Mouse (Mus musculus) cortical plate, adult 2 months (tissue): ENCODE results near the gene Mrpl37. TPM values are rescaled to one million over a fixed set of nuclear protein-coding genes. Genes with fewer than 3 reads are reported as not detected.

Experiments used
- H3K27ac ChIP-seq: fragments of 200-500 bp; 2 replicates; pipeline ENCODE4 v1.5.1; 2012; ENCODE audit warnings: low read length, control low read depth, inconsistent platforms; ENCODE audit not compliant: insufficient read depth
- H3K4me1 ChIP-seq: fragments of 200-500 bp; 2 replicates; pipeline ENCODE4 v1.6.1; 2011; ENCODE audit warnings: low read length; ENCODE audit not compliant: control insufficient read depth, insufficient read depth
- H3K4me3 ChIP-seq: fragments of 200-500 bp; 2 replicates; pipeline ENCODE4 v1.5.1; 2011; ENCODE audit warnings: mild to moderate bottlenecking, low read length, control low read depth; ENCODE audit not compliant: insufficient read depth
- CTCF ChIP-seq: fragments of 200-500 bp; IDR thresholded peaks from 2 replicates; pipeline ENCODE4 v1.5.1; 2011; ENCODE audit warnings: mild to moderate bottlenecking, control low read depth, low read length; ENCODE audit not compliant: insufficient read depth; ENCODE audit errors: extremely low read depth
- POLR2A ChIP-seq: fragments of 200-500 bp; IDR thresholded peaks from 2 replicates; pipeline ENCODE4 v1.6.1; 2011; ENCODE audit warnings: mild to moderate bottlenecking, low read length, control low read depth; ENCODE audit not compliant: insufficient read depth; ENCODE audit errors: extremely low read depth
- polyA plus RNA-seq: library from polyadenylated mRNA; depleted of rRNA; stranded (reverse); fragments of >200 nt; gene quantifications from 2 replicates; pipeline ENCODE4 v1.2.3, GENCODE M21; 2012

The Mrpl37 gene
- polyA plus RNA-seq, 1 experiment = 86.2 TPM

GRCm38 (mm10) chr4:107051889-107052288 lies 14.8 kb downstream of the Mrpl37 start:
- TF ChIP-seq POLR2A = no peak
- no peak for TF ChIP-seq CTCF
- Histone ChIP-seq H3K4me1 (peaks cover 2% of the 10 kb centered on the region; the same call in 1 of the 2 replicates), H3K4me3 (no peak overlapping the region), H3K27ac (no peak overlapping the region)

- Histone ChIP-seq H3K27ac (no peak overlapping the region), H3K4me1 (peaks cover 3% of the 10 kb centered on the region), H3K4me3 (no peak overlapping the region)
- TF ChIP-seq CTCF = no peak
- TF ChIP-seq POLR2A = no peak
Measured at GRCm38 (mm10) chr4:107048568-107049162, 18.0 kb downstream of the Mrpl37 start.

GRCm38 (mm10) chr4:107047806-107048205 lies 18.9 kb downstream of the Mrpl37 start:
- no peak overlapping the region for H3K4me3 ChIP-seq
- H3K27ac ChIP-seq = no peak overlapping the region
- H3K4me1 ChIP-seq = peaks cover 3% of the 10 kb centered on the region
- TF ChIP-seq POLR2A = no peak
- TF ChIP-seq CTCF = no peak

GRCm38 (mm10) chr4:107045188-107045587 lies 21.5 kb downstream of the Mrpl37 start:
- H3K4me3 ChIP-seq = no peak overlapping the region
- TF ChIP-seq CTCF (no peak), POLR2A (no peak)

GRCm38 (mm10) chr4:107042304-107042703 lies 24.4 kb downstream of the Mrpl37 start:
- TF ChIP-seq CTCF = no peak
- no peak for TF ChIP-seq POLR2A
- Histone ChIP-seq H3K4me3 (no peak overlapping the region), H3K27ac (no peak overlapping the region), H3K4me1 (peaks cover 3% of the 10 kb centered on the region; the same call in 1 of the 2 replicates)

More at GRCm38 (mm10) chr4:107045188-107045587, 21.5 kb downstream of the Mrpl37 start:
- no peak overlapping the region for H3K27ac ChIP-seq
- peaks cover 3% of the 10 kb centered on the region for H3K4me1 ChIP-seq

GRCm38 (mm10) chr4:107039270-107039669 lies 27.4 kb downstream of the Mrpl37 start:
- TF ChIP-seq CTCF (no peak), POLR2A (no peak)
- H3K27ac ChIP-seq = no peak overlapping the region
- no peak overlapping the region for H3K4me3 ChIP-seq
- H3K4me1 ChIP-seq = peaks cover 2% of the 10 kb centered on the region; the same call in 1 of the 2 replicates

GRCm38 (mm10) chr4:107038303-107038702 lies 28.4 kb downstream of the Mrpl37 start:
- no peak overlapping the region for H3K27ac ChIP-seq
- TF ChIP-seq POLR2A (0 out of 2 replicates have a peak, but pooled peaks have one; percentile 27), CTCF (no peak)
- H3K4me3 ChIP-seq = no peak overlapping the region
- 0 out of 2 replicates have a peak, but pooled peaks cover 2% of the 10 kb centered on the region for H3K4me1 ChIP-seq

GRCm38 (mm10) chr4:107036985-107037384 lies 29.7 kb downstream of the Mrpl37 start:
- Histone ChIP-seq H3K27ac (no peak overlapping the region), H3K4me3 (no peak overlapping the region), H3K4me1 (0 out of 2 replicates have a peak, but pooled peaks cover 2% of the 10 kb centered on the region)
- TF ChIP-seq POLR2A (no peak), CTCF (no peak)

- 0 out of 2 replicates have a peak, but pooled peaks cover 2% of the 10 kb centered on the region for H3K4me1 ChIP-seq
- no peak for TF ChIP-seq CTCF
- TF ChIP-seq POLR2A = no peak
- no peak overlapping the region for H3K27ac ChIP-seq
- H3K4me3 ChIP-seq = no peak overlapping the region
Measured at GRCm38 (mm10) chr4:107035689-107036088, 31.0 kb downstream of the Mrpl37 start.

- no peak for TF ChIP-seq CTCF
- TF ChIP-seq POLR2A = no peak
- Histone ChIP-seq H3K27ac (no peak overlapping the region), H3K4me3 (no peak overlapping the region), H3K4me1 (no peaks in the 10 kb centered on the region)
Measured at GRCm38 (mm10) chr4:107026451-107026850, 40.2 kb downstream of the Mrpl37 start.
